Mouse (Mus musculus): ENCODE measurements around the gene Fam117b. TPM values are rescaled to one million over a fixed set of nuclear protein-coding genes. Genes with fewer than 3 reads are reported as not detected.

Gene Fam117b
- polyA plus RNA-seq, 1 experiment from 2014 or later: 18.5 TPM

DNA sequence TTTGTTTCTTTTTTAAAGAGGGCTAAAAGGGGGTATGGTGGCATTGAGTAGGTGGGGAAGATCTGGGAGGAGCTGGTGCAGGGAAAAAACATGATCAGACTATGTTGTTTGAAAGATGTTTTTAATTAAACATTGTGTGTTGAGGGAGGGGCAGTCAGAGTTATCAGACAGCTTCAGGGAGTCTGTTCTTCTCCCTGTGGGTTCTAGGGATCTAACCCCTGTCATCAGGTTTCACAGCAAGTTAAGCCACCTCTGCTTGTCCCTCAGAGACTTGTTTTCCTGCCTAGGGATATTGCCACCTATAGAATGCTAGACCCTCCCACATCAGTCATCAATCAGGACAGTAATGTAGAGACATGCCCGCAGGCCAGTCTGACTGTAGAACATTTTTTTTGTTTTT is 28.3 kb downstream of the Fam117b start:
- Histone ChIP-seq H3K36me3 (ENCODE audit: control insufficient read depth, insufficient read depth, low read length) (no peaks in the 10 kb centered on the region), H3K27me3 (ENCODE audit: control insufficient read depth, insufficient read depth, low read length) (no peaks in the 10 kb centered on the region), H3K4me2 (ENCODE audit: low read depth) (no peak overlapping the region), H3K4me1 (ENCODE audit: control insufficient read depth, insufficient read depth, low read length) (no peaks in the 10 kb centered on the region), H3K27ac (ENCODE audit: low read depth, low read length) (no peak overlapping the region), H3K9me3 (ENCODE audit: control insufficient read depth, low read length) (no peaks in the 10 kb centered on the region), H3K4me3 (ENCODE audit: low read depth, low read length) (no peak overlapping the region), H3K9ac (ENCODE audit: low read length) (no peak overlapping the region)
- 91% methylated on average over 1 of the region's 1 CpGs for WGBS
- DNase-seq (ENCODE audit: low spot score) (no peak), ATAC-seq (ENCODE audit: insufficient read depth, low FRiP score, low TSS enrichment) (no peak)

DNA sequence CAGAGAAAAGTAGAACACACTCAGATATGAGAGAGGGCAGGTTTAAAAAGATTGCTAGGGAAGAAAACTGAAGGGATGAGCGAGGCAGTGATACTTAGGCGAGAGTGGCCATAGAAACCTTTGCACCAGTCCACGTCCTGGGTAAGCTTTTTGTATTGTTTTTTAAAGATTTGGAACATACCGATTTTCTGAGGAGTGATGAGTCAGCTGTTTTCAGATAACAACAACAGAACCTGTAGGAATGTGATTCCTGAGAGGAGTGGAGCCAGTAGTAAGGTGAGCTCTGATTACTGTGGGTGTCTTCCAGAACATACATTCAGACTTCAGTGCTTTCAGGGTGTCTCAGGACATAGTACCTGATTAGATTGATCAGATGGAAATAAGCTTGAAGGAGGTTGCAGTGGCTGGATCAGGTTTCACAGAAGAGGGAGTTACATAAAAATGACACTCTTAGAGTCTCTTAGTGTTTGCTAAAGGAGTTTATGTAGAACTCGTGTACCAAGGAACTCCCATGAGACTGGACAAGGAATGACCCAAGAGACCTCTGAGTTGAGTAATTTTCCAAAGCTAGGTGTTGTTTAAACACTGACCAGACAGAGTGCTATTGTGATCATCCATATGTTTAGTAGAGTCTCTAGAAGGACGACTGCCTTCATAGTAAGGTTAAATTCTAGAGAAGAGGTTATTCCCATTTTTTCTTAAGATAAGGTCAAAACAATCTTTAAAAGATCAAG is 29.4 kb downstream of the Fam117b start:
- no peaks in the 10 kb centered on the region for H3K4me1 ChIP-seq (ENCODE audit: control insufficient read depth, insufficient read depth, low read length)
- DNase-seq (ENCODE audit: low spot score) (no peak), ATAC-seq (ENCODE audit: insufficient read depth, low FRiP score, low TSS enrichment) (no peak)
- H3K9ac ChIP-seq (ENCODE audit: low read length): no peak overlapping the region
- no peak overlapping the region for H3K4me2 ChIP-seq (ENCODE audit: low read depth)
- no peaks in the 10 kb centered on the region for H3K36me3 ChIP-seq (ENCODE audit: control insufficient read depth, insufficient read depth, low read length)
- no peak overlapping the region for H3K4me3 ChIP-seq (ENCODE audit: low read depth, low read length)
- H3K9me3 ChIP-seq (ENCODE audit: control insufficient read depth, low read length): no peaks in the 10 kb centered on the region
- no peaks in the 10 kb centered on the region for H3K27me3 ChIP-seq (ENCODE audit: control insufficient read depth, insufficient read depth, low read length)
- WGBS: 85% methylated on average over 6 of the region's 6 CpGs
- no peak overlapping the region for H3K27ac ChIP-seq (ENCODE audit: low read depth, low read length)

DNA sequence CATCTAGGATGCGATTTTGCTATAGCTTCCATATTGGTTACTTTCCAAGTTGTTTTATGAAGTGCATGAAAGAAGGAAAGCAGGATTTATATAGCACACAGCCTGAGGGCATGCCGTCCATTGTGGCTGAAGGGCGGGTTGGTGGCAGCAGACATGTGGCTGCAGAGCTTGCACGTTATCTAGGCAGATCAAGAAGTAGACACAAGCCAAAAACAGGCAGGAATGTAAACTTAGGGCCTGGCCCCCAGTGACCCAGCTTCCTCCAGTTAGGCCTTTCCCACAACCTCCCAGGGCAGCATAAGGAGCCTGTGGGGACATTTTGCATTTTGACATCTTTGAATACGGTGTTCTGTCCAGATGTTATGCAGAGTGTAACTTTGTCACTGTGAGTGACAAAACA is 31.0 kb downstream of the Fam117b start:
- Histone ChIP-seq H3K27ac (ENCODE audit: low read depth, low read length) (no peak overlapping the region), H3K4me3 (ENCODE audit: low read depth, low read length) (no peak overlapping the region), H3K36me3 (ENCODE audit: control insufficient read depth, insufficient read depth, low read length) (no peaks in the 10 kb centered on the region), H3K27me3 (ENCODE audit: control insufficient read depth, insufficient read depth, low read length) (no peaks in the 10 kb centered on the region), H3K9me3 (ENCODE audit: control insufficient read depth, low read length) (no peaks in the 10 kb centered on the region), H3K4me2 (ENCODE audit: low read depth) (no peak overlapping the region), H3K9ac (ENCODE audit: low read length) (no peak overlapping the region), H3K4me1 (ENCODE audit: control insufficient read depth, insufficient read depth, low read length) (no peaks in the 10 kb centered on the region)
- ATAC-seq (ENCODE audit: insufficient read depth, low FRiP score, low TSS enrichment) (no peak), DNase-seq (ENCODE audit: low spot score) (no peak)
- WGBS: 66% methylated on average over 5 of the region's 5 CpGs

DNA sequence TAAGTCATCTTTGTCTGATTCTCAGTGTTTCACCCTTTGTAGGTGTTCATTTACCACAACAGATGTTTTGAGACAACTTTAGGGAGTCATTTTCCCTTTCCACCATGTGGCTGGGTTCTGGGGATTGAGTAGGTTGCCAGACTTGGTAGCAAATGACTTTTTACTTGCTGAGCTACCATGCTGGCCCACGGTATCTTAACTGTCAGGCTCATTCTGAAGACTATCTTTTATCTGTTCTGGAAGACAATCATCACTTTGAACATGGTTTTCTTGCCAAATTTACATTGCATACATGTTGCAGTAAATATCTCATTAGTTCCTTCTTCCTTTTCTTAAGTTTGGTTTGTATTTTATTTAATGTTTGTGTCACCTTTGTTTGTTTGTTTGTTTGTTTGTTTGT is 33.2 kb downstream of the Fam117b start:
- WGBS: 93% methylated on average over 1 of the region's 1 CpGs

DNA sequence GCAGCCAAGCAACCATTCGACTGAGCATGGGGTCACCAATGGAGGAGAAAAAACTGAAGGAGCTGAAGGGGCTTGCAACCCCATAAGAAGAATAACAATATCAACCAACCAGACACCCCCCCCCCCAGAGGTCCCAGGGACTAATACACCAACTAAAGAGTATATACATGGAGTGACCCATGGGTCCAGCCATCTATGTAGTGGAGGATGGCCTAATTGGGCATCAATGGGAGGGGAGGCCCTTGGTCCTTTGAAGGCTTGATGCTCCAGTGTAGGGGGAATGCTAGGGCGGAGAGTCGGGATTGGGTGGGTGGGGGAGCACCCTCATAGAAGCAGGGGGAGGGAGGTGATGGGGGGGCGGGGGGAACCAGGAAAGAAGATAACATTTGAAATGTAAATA is 34.7 kb downstream of the Fam117b start:
- no peak overlapping the region for H3K27ac ChIP-seq (ENCODE audit: low read depth, low read length)
- ATAC-seq (ENCODE audit: insufficient read depth, low FRiP score, low TSS enrichment): no peak
- no peak overlapping the region for H3K4me3 ChIP-seq (ENCODE audit: low read depth, low read length)
- H3K4me2 ChIP-seq (ENCODE audit: low read depth): no peak overlapping the region
- H3K4me1 ChIP-seq (ENCODE audit: control insufficient read depth, insufficient read depth, low read length): no peaks in the 10 kb centered on the region
- H3K9me3 ChIP-seq (ENCODE audit: control insufficient read depth, low read length): no peaks in the 10 kb centered on the region
- no peaks in the 10 kb centered on the region for H3K36me3 ChIP-seq (ENCODE audit: control insufficient read depth, insufficient read depth, low read length)
- no peaks in the 10 kb centered on the region for H3K27me3 ChIP-seq (ENCODE audit: control insufficient read depth, insufficient read depth, low read length)
- DNase-seq (ENCODE audit: low spot score): no peak
- H3K9ac ChIP-seq (ENCODE audit: low read length): no peak overlapping the region
- 94% methylated on average over 4 of the region's 4 CpGs for WGBS

More for the DNA sequence above, 33.2 kb downstream of the Fam117b start:
- H3K4me3 ChIP-seq (ENCODE audit: low read depth, low read length): no peak overlapping the region
- no peaks in the 10 kb centered on the region for H3K4me1 ChIP-seq (ENCODE audit: control insufficient read depth, insufficient read depth, low read length)
- no peak overlapping the region for H3K4me2 ChIP-seq (ENCODE audit: low read depth)
- ATAC-seq (ENCODE audit: insufficient read depth, low FRiP score, low TSS enrichment) (no peak), DNase-seq (ENCODE audit: low spot score) (no peak)
- no peak overlapping the region for H3K9ac ChIP-seq (ENCODE audit: low read length)
- no peaks in the 10 kb centered on the region for H3K27me3 ChIP-seq (ENCODE audit: control insufficient read depth, insufficient read depth, low read length)
- H3K27ac ChIP-seq (ENCODE audit: low read depth, low read length): no peak overlapping the region
- no peaks in the 10 kb centered on the region for H3K9me3 ChIP-seq (ENCODE audit: control insufficient read depth, low read length)
- H3K36me3 ChIP-seq (ENCODE audit: control insufficient read depth, insufficient read depth, low read length): no peaks in the 10 kb centered on the region

DNA sequence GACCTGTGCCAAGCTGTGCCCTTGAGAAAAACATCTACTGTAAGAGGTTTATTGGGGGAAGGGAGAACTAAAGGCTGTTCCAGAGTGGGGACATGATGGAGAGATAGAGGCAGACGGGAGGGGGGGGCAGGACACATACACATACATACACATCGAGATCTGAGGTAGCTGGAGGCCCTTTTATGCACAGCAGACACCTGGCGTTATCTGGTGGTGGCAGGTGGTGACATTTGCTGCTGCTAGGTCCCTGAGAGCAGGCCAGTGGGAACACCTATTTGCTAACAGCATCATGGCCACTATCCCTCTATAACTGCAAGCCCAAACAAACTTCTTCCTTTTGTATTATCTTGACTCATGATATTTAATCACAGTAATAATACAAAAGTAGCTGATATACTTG is 44.4 kb downstream of the Fam117b start:
- H3K27ac ChIP-seq (ENCODE audit: low read depth, low read length): no peak overlapping the region
- ATAC-seq (ENCODE audit: insufficient read depth, low FRiP score, low TSS enrichment) (no peak), DNase-seq (ENCODE audit: low spot score) (no peak)
- H3K4me2 ChIP-seq (ENCODE audit: low read depth): no peak overlapping the region
- H3K27me3 ChIP-seq (ENCODE audit: control insufficient read depth, insufficient read depth, low read length): no peaks in the 10 kb centered on the region
- no peaks in the 10 kb centered on the region for H3K9me3 ChIP-seq (ENCODE audit: control insufficient read depth, low read length)
- 90% methylated on average over 3 of the region's 3 CpGs for WGBS
- H3K9ac ChIP-seq (ENCODE audit: low read length): no peak overlapping the region
- no peaks in the 10 kb centered on the region for H3K4me1 ChIP-seq (ENCODE audit: control insufficient read depth, insufficient read depth, low read length)
- H3K36me3 ChIP-seq (ENCODE audit: control insufficient read depth, insufficient read depth, low read length): no peaks in the 10 kb centered on the region; the same call in 1 of the 2 replicates
- H3K4me3 ChIP-seq (ENCODE audit: low read depth, low read length): no peak overlapping the region

DNA sequence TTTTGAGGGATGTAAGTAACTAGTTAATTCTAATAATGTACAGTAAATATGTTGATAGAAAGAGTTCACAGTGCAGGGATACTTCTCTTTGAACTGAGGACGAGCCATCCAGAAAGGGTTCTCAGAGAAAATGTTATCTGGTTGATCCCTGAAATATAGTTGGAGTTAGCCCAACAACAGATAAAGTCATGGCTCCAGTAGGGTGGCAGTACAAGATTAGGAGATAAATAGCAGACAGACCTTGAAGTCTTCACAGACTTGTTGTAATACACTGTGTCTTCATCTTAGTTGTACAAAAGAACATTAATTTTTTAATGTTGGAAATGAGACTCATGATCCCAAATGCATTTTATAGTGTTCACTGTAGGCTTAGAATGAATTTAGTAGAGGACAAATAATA is 47.1 kb downstream of the Fam117b start:
- no peaks in the 10 kb centered on the region for H3K27me3 ChIP-seq (ENCODE audit: control insufficient read depth, insufficient read depth, low read length)
- no peak overlapping the region for H3K9ac ChIP-seq (ENCODE audit: low read length)
- no peak overlapping the region for H3K4me2 ChIP-seq (ENCODE audit: low read depth)
- H3K36me3 ChIP-seq (ENCODE audit: control insufficient read depth, insufficient read depth, low read length): no peaks in the 10 kb centered on the region; the same call in 1 of the 2 replicates
- no peak overlapping the region for H3K4me3 ChIP-seq (ENCODE audit: low read depth, low read length)
- DNase-seq (ENCODE audit: low spot score): no peak
- no peaks in the 10 kb centered on the region for H3K4me1 ChIP-seq (ENCODE audit: control insufficient read depth, insufficient read depth, low read length)
- no peak for ATAC-seq (ENCODE audit: insufficient read depth, low FRiP score, low TSS enrichment)
- 98% methylated on average over 1 of the region's 1 CpGs for WGBS
- H3K27ac ChIP-seq (ENCODE audit: low read depth, low read length): no peak overlapping the region
- H3K9me3 ChIP-seq (ENCODE audit: control insufficient read depth, low read length): no peaks in the 10 kb centered on the region

DNA sequence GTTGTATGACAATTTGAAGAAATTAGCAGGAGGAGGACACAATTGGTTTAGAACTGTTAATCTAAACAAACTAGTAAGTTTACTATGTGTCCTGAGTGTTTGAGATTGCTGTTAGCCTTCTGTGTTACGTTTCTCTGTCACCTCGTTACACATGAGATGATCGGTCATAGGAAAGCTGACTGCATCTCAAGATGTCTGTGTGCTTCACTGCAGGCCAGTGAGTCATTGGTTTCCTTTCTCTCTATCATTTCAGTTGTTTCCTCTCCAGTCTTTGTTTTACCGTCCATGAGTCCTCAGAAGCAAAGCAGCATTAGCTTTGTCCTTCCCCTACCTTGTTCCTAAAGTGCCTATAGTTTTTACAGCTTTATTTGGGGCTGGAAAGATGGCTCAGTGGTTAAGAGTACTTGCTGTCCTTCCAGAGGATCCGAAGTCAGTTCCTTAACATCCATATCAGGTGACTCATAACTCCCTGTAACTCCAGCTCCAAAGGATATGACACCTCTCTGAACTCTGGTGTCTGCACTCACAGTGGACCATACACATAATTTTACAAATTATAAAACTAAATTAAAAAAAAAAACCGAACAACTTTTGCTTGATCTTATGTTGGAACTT is 53.5 kb downstream of the Fam117b start:
- 88% methylated on average over 6 of the region's 6 CpGs for WGBS
- no peaks in the 10 kb centered on the region for H3K27me3 ChIP-seq (ENCODE audit: control insufficient read depth, insufficient read depth, low read length)

DNA sequence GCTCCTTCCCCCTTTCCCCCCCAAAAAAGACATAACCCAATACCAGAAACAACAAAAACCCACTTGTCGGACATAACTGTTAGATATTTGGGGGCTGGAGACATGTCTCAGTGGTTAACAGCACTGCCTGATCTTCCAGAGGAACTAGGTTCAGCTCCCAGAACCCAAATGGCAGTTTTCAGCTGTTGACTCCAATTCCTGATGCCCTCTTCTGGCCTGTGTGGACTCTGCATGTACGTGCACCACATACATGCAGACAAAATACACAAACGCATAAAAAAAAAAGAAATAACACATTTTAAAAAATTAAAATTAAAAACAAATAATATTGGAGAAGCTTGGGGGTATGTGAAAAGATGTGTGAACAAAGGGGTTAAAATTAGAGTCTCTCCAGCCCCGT is 54.5 kb downstream of the Fam117b start:
- ATAC-seq (ENCODE audit: insufficient read depth, low FRiP score, low TSS enrichment) (no peak), DNase-seq (ENCODE audit: low spot score) (no peak)
- H3K27ac ChIP-seq (ENCODE audit: low read depth, low read length): no peak overlapping the region
- H3K4me3 ChIP-seq (ENCODE audit: low read depth, low read length): no peak overlapping the region
- H3K36me3 ChIP-seq (ENCODE audit: control insufficient read depth, insufficient read depth, low read length): no peaks in the 10 kb centered on the region
- H3K27me3 ChIP-seq (ENCODE audit: control insufficient read depth, insufficient read depth, low read length): no peaks in the 10 kb centered on the region
- no peaks in the 10 kb centered on the region for H3K9me3 ChIP-seq (ENCODE audit: control insufficient read depth, low read length)
- no peak overlapping the region for H3K4me2 ChIP-seq (ENCODE audit: low read depth)
- no peak overlapping the region for H3K9ac ChIP-seq (ENCODE audit: low read length)
- no peaks in the 10 kb centered on the region for H3K4me1 ChIP-seq (ENCODE audit: control insufficient read depth, insufficient read depth, low read length)
- 90% methylated on average over 4 of the region's 4 CpGs for WGBS

More for the DNA sequence above, 53.5 kb downstream of the Fam117b start:
- no peak overlapping the region for H3K4me3 ChIP-seq (ENCODE audit: low read depth, low read length)
- H3K4me2 ChIP-seq (ENCODE audit: low read depth): no peak overlapping the region
- no peak for ATAC-seq (ENCODE audit: insufficient read depth, low FRiP score, low TSS enrichment)
- no peak overlapping the region for H3K9ac ChIP-seq (ENCODE audit: low read length)
- DNase-seq (ENCODE audit: low spot score): no peak
- no peaks in the 10 kb centered on the region for H3K9me3 ChIP-seq (ENCODE audit: control insufficient read depth, low read length)
- H3K4me1 ChIP-seq (ENCODE audit: control insufficient read depth, insufficient read depth, low read length): no peaks in the 10 kb centered on the region
- H3K36me3 ChIP-seq (ENCODE audit: control insufficient read depth, insufficient read depth, low read length): no peaks in the 10 kb centered on the region
- no peak overlapping the region for H3K27ac ChIP-seq (ENCODE audit: low read depth, low read length)

Data from neural tube, embryonic 11.5 days (tissue).